Mouse (Mus musculus): Measurements from ENCODE around the gene 6030452D12Rik. TPM values are rescaled to one million over a fixed set of nuclear protein-coding genes. Genes with fewer than 3 reads are reported as not detected.

Gene 6030452D12Rik
- polyA plus RNA-seq, 1 experiment from 2014 or later, result not detected

Other genes starting within 250 kb of the 6030452D12Rik start
- gene Smpd3, start 162.5 kb upstream of the 6030452D12Rik start, polyA plus RNA-seq (2016; fragmentation: Nextera tagmentation; extraction: Ambion mirVana), result 0.46 and 3.4 TPM in 2 replicates
- gene Zfp90, start 85.2 kb upstream of the 6030452D12Rik start, polyA plus RNA-seq (2016; fragmentation: Nextera tagmentation; extraction: Ambion mirVana), result 30.3 and 30.4 TPM in 2 replicates
- gene Cdh3, start 10.4 kb downstream of the 6030452D12Rik start, polyA plus RNA-seq (2016; fragmentation: Nextera tagmentation; extraction: Ambion mirVana), result 62.2 and 65.0 TPM in 2 replicates
- 4.5 and 6.3 TPM in 2 replicates for gene Gm10073, start 72.9 kb downstream of the 6030452D12Rik start, polyA plus RNA-seq (2016; fragmentation: Nextera tagmentation; extraction: Ambion mirVana)
- 13.5 and 15.3 TPM in 2 replicates for gene Cdh1, start 102.8 kb downstream of the 6030452D12Rik start, polyA plus RNA-seq (2016; fragmentation: Nextera tagmentation; extraction: Ambion mirVana)
- 12.8 and 13.3 TPM in 2 replicates for gene Tango6, start 182.5 kb downstream of the 6030452D12Rik start, polyA plus RNA-seq (2016; fragmentation: Nextera tagmentation; extraction: Ambion mirVana)

Measured in limb, embryonic 12.5 days (tissue).